Mouse (Mus musculus) spleen, adult 2 months (tissue): ENCODE data around the gene Rhbdd3.

Source experiments
- CTCF ChIP-seq: fragments of 200-500 bp; IDR thresholded peaks from 2 replicates; pipeline ENCODE4 v1.5.1; 2011; ENCODE audit warnings: mild to moderate bottlenecking, inconsistent platforms; ENCODE audit not compliant: insufficient read depth, insufficient read length, insufficient replicate concordance; ENCODE audit errors: extremely low read depth
- POLR2A ChIP-seq: fragments of 200-500 bp; IDR thresholded peaks from 2 replicates; pipeline ENCODE4 v1.6.1; 2011; ENCODE audit warnings: low read depth, low read length, inconsistent platforms

DNA sequence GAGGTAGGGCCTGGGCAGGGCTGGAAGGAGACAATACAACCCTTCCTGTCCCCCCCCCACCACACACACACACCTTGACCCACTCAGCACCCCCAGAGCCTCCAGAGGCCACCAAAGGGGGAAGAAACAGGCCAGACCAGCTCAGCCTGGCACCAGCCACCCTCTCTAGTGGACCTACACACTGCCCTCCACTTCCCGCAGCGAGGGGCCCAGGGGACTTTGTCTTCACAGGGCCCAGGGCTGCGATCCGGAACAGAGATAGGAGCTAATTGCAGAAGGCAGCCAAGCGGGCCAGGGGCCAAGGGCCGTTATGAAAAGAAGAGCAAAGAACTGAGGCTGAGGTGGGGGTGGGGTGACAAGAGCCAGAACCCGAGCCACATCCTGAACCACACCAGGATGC lies 50.5 kb downstream of the Rhbdd3 start:
- TF ChIP-seq POLR2A, result no peak
- no peak for TF ChIP-seq CTCF
